Mouse (Mus musculus) liver, postnatal 0 days (tissue): ENCODE data around the gene Capn3. TPM values are rescaled to one million over a fixed set of nuclear protein-coding genes. Genes with fewer than 3 reads are reported as not detected.

Experiments used
- ATAC-seq: fragments of 200-750 bp; cut with Nextera tagmentation; 2 replicates; pipeline ENCODE4 v1.8.0; 2017; ENCODE audit warnings: mild to moderate bottlenecking, moderate library complexity
- DNase-seq: peaks from one replicate; pipeline ENCODE4 v3.0.0-alpha.2; 2016
- H3K27ac ChIP-seq: fragments of 300-500 bp; sonication (generic); 2 replicates; pipeline ENCODE4 v1.5.1; 2014; ENCODE audit warnings: antibody characterized with exemption, moderate library complexity, mild to moderate bottlenecking, low read depth
- H3K27me3 ChIP-seq: fragments of 300-500 bp; sonication (generic); 2 replicates; pipeline ENCODE4 v1.6.1; 2014; ENCODE audit warnings: low read length, control low read depth, mixed read lengths; ENCODE audit not compliant: insufficient read depth
- H3K36me3 ChIP-seq: fragments of 300-500 bp; sonication (generic); replicated peaks from 2 replicates; pipeline ENCODE4 v1.6.1; 2014; ENCODE audit warnings: mild to moderate bottlenecking, control low read depth, low read length, moderate library complexity, mixed read lengths; ENCODE audit not compliant: insufficient read depth
- H3K4me1 ChIP-seq: fragments of 300-500 bp; sonication (generic); 2 replicates; pipeline ENCODE4 v1.6.1; 2014; ENCODE audit warnings: antibody characterized with exemption, mild to moderate bottlenecking, control low read depth; ENCODE audit not compliant: insufficient read depth
- H3K4me2 ChIP-seq: fragments of 300-500 bp; sonication (generic); 2 replicates; pipeline ENCODE4 v1.6.1; 2014; ENCODE audit warnings: low read depth, mild to moderate bottlenecking, low read length, moderate library complexity, mixed read lengths
- H3K4me3 ChIP-seq: fragments of 300-500 bp; sonication (generic); 2 replicates; pipeline ENCODE4 v1.5.1; 2014; ENCODE audit warnings: low read depth, low read length
- H3K9ac ChIP-seq: fragments of 300-500 bp; sonication (generic); replicated peaks from 2 replicates; pipeline ENCODE4 v1.6.1; 2014; ENCODE audit warnings: mild to moderate bottlenecking, moderate library complexity
- H3K9me3 ChIP-seq: fragments of 300-500 bp; sonication (generic); 2 replicates; pipeline ENCODE4 v1.6.1; 2016; ENCODE audit warnings: mild to moderate bottlenecking, control low read depth, low read length, mixed read lengths
- CTCF ChIP-seq: sonication (generic); IDR thresholded peaks from 2 replicates; pipeline ENCODE4 v1.5.1; 2016; ENCODE audit warnings: antibody characterized with exemption, low read depth
- EP300 ChIP-seq: IDR thresholded peaks from 2 replicates; pipeline ENCODE4 v1.6.1; 2016; ENCODE audit warnings: antibody characterized with exemption, low read depth, mild to moderate bottlenecking
- WGBS: fragments of 180-500 bp; shearing (Covaris S2); extraction: QIAGEN DNeasy Blood & Tissue Kit; methylation state at CpG from one replicate; pipeline ENCODE4 v1.1.7; 2014; ENCODE audit not compliant: insufficient replicate concordance; 5-methylcytosine and 5-hydroxymethylcytosine counted together
- polyA plus RNA-seq: library from polyadenylated mRNA; unstranded; fragments of >200 nt; fragmentation: Nextera tagmentation; extraction: Ambion mirVana; gene quantifications from 2 replicates; pipeline ENCODE4 v1.2.1, GENCODE M21; 2015

The Capn3 gene
- polyA plus RNA-seq, 1 experiment from 2014 or later: 4.7 TPM

DNA sequence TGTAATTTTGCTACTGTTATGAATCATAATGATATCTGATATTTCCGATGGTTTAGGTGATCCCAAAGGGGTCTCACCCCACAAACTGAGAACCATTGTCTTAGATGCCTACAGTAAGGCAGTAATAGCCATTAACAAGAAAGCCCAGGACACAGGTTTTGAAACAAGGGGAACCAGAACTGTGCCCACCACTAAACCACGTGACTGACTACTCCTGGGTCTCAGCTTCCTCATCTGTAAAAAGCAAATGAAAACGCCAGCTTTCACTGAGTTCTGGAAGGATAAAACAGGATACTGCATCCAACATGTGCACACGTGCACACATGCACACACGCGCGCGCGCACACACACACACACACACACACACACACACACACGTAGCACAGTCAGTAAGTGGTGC is 13.9 kb downstream of the Capn3 start:
- Histone ChIP-seq H3K27ac (no peak overlapping the region), H3K9me3 (no peaks in the 10 kb centered on the region), H3K27me3 (no peaks in the 10 kb centered on the region), H3K4me1 (peaks cover 9% of the 10 kb centered on the region), H3K4me2 (no peak overlapping the region), H3K4me3 (no peak overlapping the region), H3K36me3 (no peaks in the 10 kb centered on the region), H3K9ac (no peak overlapping the region)
- TF ChIP-seq EP300 (no peak), CTCF (no peak)
- WGBS: 68% methylated on average over 10 of the region's 10 CpGs
- no peak for DNase-seq
- ATAC-seq: no peak

- H3K9ac ChIP-seq: no peak overlapping the region
- H3K36me3 ChIP-seq: no peaks in the 10 kb centered on the region
- no peak for DNase-seq
- H3K4me1 ChIP-seq: no peaks in the 10 kb centered on the region
- WGBS: 77% methylated on average over 4 of the region's 4 CpGs
- TF ChIP-seq EP300 (no peak), CTCF (no peak)
- no peak overlapping the region for H3K4me3 ChIP-seq
- H3K27ac ChIP-seq: no peak overlapping the region
- no peaks in the 10 kb centered on the region for H3K9me3 ChIP-seq
- ATAC-seq: no peak
- H3K4me2 ChIP-seq: no peak overlapping the region
- H3K27me3 ChIP-seq: no peaks in the 10 kb centered on the region
Observed at GRCm38 (mm10) chr2:120470856-120471255, 15.0 kb downstream of the Capn3 start.

- Histone ChIP-seq H3K27me3 (no peaks in the 10 kb centered on the region), H3K27ac (no peak overlapping the region), H3K4me3 (no peak overlapping the region), H3K9ac (no peak overlapping the region), H3K4me1 (no peaks in the 10 kb centered on the region), H3K36me3 (no peaks in the 10 kb centered on the region), H3K9me3 (no peaks in the 10 kb centered on the region), H3K4me2 (no peak overlapping the region)
- no peak for DNase-seq
- WGBS: 80% methylated on average over 13 of the region's 13 CpGs
- TF ChIP-seq EP300 (no peak), CTCF (no peak)
- no peak for ATAC-seq
Observed at GRCm38 (mm10) chr2:120476277-120477087, 20.7 kb downstream of the Capn3 start.

DNA sequence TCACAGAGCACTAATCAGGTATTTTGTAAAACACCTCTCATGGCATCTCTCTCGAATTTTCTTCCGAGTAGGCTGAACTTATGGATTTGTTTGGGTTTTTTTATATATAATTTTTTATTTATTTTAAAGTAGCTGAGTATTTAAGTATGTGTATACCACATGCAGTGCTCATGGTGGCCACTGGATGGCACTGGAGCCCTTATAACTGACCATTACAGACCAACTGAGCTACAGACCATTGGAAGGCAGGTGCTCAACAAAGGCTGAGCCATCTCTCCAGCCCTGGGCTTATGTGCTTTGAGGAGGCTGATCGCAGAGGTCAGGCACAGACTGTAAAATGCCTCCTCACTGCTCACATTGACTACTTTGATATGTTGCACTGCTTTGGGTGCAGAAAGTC is 22.8 kb downstream of the Capn3 start:
- Histone ChIP-seq H3K27ac (no peak overlapping the region), H3K9me3 (no peaks in the 10 kb centered on the region), H3K27me3 (no peaks in the 10 kb centered on the region), H3K36me3 (no peaks in the 10 kb centered on the region), H3K4me2 (no peak overlapping the region), H3K4me3 (no peak overlapping the region), H3K9ac (no peak overlapping the region), H3K4me1 (no peaks in the 10 kb centered on the region)
- peak; percentile 81 for TF ChIP-seq CTCF
- no peak for TF ChIP-seq EP300
- peak; percentile 50; the same call in 1 of the 2 replicates for ATAC-seq
- peak; percentile 75 for DNase-seq
- 36% methylated on average over 3 of the region's 3 CpGs for WGBS

DNA sequence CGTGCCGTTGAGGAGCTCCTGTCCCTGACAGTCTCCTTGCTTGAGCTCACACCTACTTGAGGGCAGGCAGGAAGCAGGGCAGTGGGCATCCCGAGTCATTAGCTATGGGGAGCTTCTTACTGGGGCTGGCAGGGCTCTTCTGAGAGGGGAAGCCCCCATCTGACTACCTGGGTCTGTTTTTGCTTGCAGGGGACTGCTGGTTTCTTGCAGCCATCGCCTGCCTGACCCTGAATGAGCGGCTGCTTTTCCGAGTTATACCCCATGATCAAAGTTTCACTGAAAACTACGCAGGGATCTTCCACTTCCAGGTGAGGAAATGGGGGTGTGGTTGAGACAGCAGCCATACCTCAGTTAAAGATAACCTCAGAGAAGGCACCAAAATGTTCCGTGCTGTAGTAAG is 26.1 kb downstream of the Capn3 start:
- no peak for DNase-seq
- 59% methylated on average over 8 of the region's 8 CpGs for WGBS

DNA sequence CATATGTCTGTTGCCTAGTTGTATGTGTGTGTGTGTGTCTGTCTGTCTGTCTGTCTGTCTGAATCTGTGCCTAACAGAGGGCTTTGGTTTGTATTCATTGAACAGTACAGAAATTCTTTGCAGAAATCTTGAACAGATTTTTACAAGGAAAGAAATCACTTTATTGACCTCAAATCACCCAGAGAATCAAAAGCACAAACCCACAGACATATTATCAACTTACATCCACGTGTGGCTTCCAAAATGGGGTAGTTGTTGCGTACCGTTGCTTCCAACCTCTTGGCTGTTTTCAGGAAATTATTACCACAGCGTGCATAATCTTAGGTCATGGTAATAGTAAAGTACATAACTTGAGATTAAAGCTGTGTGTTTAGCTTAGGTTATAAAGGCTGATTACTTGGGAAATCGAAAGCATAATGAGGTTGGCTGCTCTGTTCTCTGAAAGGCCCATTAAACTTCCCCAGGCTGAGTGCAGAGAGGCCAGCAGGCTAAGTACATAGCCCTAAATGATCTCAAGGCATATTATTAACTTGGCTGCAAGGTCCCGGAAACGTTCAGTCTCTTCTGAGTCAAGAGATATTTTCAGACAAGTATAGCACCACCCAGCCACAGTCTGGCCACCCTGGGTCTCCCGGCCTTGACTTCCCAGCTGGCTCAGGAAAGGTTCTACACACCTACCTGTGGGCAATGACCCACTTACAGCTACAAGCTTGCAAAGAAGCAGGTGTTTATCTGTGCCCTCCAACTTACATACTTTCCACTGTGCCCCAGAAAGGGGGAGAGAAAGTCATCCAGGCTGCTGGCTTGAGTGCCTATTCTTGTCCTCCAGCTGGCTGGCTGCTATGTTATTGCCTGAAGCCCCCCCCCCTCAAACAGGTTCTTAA is 26.9 kb downstream of the Capn3 start:
- Histone ChIP-seq H3K27me3 (no peaks in the 10 kb centered on the region), H3K4me2 (no peak overlapping the region), H3K27ac (no peak overlapping the region), H3K9me3 (no peaks in the 10 kb centered on the region), H3K4me1 (no peaks in the 10 kb centered on the region; the same call in 1 of the 2 replicates), H3K4me3 (no peak overlapping the region), H3K36me3 (no peaks in the 10 kb centered on the region), H3K9ac (no peak overlapping the region)
- WGBS: 42% methylated on average over 8 of the region's 8 CpGs
- ATAC-seq (no peak), DNase-seq (no peak)
- TF ChIP-seq CTCF (no peak), EP300 (no peak)

More for the DNA sequence above, 26.1 kb downstream of the Capn3 start:
- Histone ChIP-seq H3K4me1 (no peaks in the 10 kb centered on the region; the same call in 1 of the 2 replicates), H3K9ac (no peak overlapping the region), H3K4me3 (no peak overlapping the region), H3K27me3 (no peaks in the 10 kb centered on the region), H3K27ac (no peak overlapping the region), H3K4me2 (no peak overlapping the region), H3K9me3 (no peaks in the 10 kb centered on the region), H3K36me3 (no peaks in the 10 kb centered on the region)
- TF ChIP-seq EP300 (no peak), CTCF (no peak)
- no peak for ATAC-seq
